Mouse (Mus musculus) liver, embryonic 14.5 days (tissue): ENCODE data around the gene Nup188.

ENCODE experiments used
- CTCF ChIP-seq: IDR thresholded peaks from 2 replicates; pipeline ENCODE4 v1.5.1; 2016; ENCODE audit warnings: antibody characterized with exemption, low read depth, control low read depth
- EP300 ChIP-seq: IDR thresholded peaks from 2 replicates; pipeline ENCODE4 v1.6.1; 2016; ENCODE audit warnings: antibody characterized with exemption, low read depth

- no peak for TF ChIP-seq CTCF
- no peak for TF ChIP-seq EP300
Measured at GRCm38 (mm10) chr2:30258600-30258999, 27.6 kb upstream of the Nup188 start.
